Mouse (Mus musculus): ENCODE measurements at regions not wholly inside any gene's neighbourhood (a gene's known extent, or its start where the extent isn't known, plus 50 kb on each side); places are given as distances from the start of the nearest gene placed in this dataset.

- TF ChIP-seq CTCF (IDR thresholded peaks at IDR 0.05; ENCODE audit: extremely low read depth, insufficient read depth, low read length) (no peak), POLR2A (IDR thresholded peaks at IDR 0.05; ENCODE audit: extremely low read depth, insufficient read depth, low read length) (no peak)
These were observed 112.8 kb downstream of the Rassf10 start for GRCm38 (mm10) chr7:113066536-113066935.
